Mouse (Mus musculus): ENCODE measurements around the gene Myl9.

DNA sequence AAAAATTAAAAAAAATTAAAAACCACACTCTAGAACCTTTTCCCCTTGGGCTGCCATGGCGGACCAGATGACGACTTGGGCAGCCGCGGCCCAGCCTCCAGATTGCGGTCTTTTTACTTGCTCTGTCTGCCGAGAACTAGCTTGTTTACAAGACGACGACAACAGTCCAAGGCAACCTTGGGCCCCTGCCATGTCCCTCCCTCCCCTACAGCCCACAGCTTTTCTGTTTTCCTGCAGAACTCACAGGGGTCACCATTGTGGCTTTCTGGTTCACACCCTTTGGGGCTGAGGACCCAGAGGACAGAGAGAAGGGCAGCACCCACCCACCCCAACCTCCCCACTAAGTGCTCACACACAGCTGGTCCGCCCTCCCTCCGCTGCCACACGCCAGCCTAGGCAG lies 12.1 kb upstream of the Myl9 start:
- TF ChIP-seq CTCF (conservative IDR thresholded peaks at IDR 0.05; ENCODE audit: insufficient read depth, insufficient read length, low read depth, low read length) (no peak), POLR2A (IDR thresholded peaks at IDR 0.05; ENCODE audit: low read depth, low read length) (no peak)
